Mouse (Mus musculus) ES-E14 (cell line): ENCODE results near the gene Mxra7. TPM values are rescaled to one million over a fixed set of nuclear protein-coding genes. Genes with fewer than 3 reads are reported as not detected.

ENCODE experiments used
- DNase-seq: peaks from one replicate; pipeline ENCODE4 v3.0.0-alpha.2; 2013; ENCODE audit warnings: low read depth, low spot score
- H3K27ac ChIP-seq: 2 replicates; pipeline ENCODE4 v1.5.1; 2012; ENCODE audit warnings: low read depth, mild to moderate bottlenecking, low read length, moderate library complexity, mixed read lengths; ENCODE audit not compliant: poor library complexity, insufficient read depth, severe bottlenecking
- H3K36me3 ChIP-seq: 2 replicates; pipeline ENCODE4 v1.6.1; 2012; ENCODE audit warnings: mild to moderate bottlenecking, low read length, moderate library complexity, mixed read lengths; ENCODE audit not compliant: control insufficient read depth, poor library complexity, insufficient read depth, severe bottlenecking
- H3K4me1 ChIP-seq, 2 experiments: fragments of 150-350 bp in 1 of 2; sonication (generic) in 1 of 2; 2 replicates each; pipeline ENCODE4 v1.6.1; 2012; ENCODE audit warnings: low read length in 2 of 2, mild to moderate bottlenecking in 1 of 2, mixed read lengths in 1 of 2; ENCODE audit not compliant: control insufficient read depth in 2 of 2, insufficient read depth in 2 of 2, poor library complexity in 1 of 2
- H3K4me3 ChIP-seq, 2 experiments: fragments of 150-350 bp in 1 of 2; sonication (generic) in 1 of 2; 2 replicates each; pipeline ENCODE4 v1.5.1; 2012; ENCODE audit warnings: low read length in 2 of 2, low read depth in 1 of 2, mild to moderate bottlenecking in 1 of 2, mixed read lengths in 1 of 2; ENCODE audit not compliant: insufficient read depth in 1 of 2, poor library complexity in 1 of 2, severe bottlenecking in 1 of 2
- H3K9ac ChIP-seq: 2 replicates; pipeline ENCODE4 v1.6.1; 2012; ENCODE audit warnings: low read depth, mild to moderate bottlenecking, low read length, mixed read lengths; ENCODE audit not compliant: poor library complexity, insufficient read depth, severe bottlenecking
- H3K9me3 ChIP-seq: fragments of 150-350 bp; sonication (generic); 2 replicates; pipeline ENCODE4 v1.6.1; 2012; ENCODE audit warnings: low read depth, mild to moderate bottlenecking, low read length; ENCODE audit not compliant: control insufficient read depth, insufficient read depth
- CHD2 ChIP-seq: IDR thresholded peaks from 2 replicates; pipeline ENCODE4 v1.6.1; 2014; ENCODE audit warnings: mild to moderate bottlenecking, low read depth, low read length, inconsistent platforms
- HCFC1 ChIP-seq: IDR thresholded peaks from 2 replicates; pipeline ENCODE4 v1.6.1; 2012; ENCODE audit warnings: low read length, inconsistent platforms, borderline replicate concordance; ENCODE audit not compliant: insufficient read depth
- MAFK ChIP-seq: IDR thresholded peaks from 2 replicates; pipeline ENCODE4 v1.6.1; 2014; ENCODE audit warnings: mild to moderate bottlenecking, low read depth, low read length, inconsistent platforms; ENCODE audit not compliant: insufficient read depth
- ZC3H11A ChIP-seq: IDR thresholded peaks from 2 replicates; pipeline ENCODE4 v1.6.1; 2012; ENCODE audit warnings: low read depth, mild to moderate bottlenecking, inconsistent platforms, low read length, borderline replicate concordance
- ZNF384 ChIP-seq: IDR thresholded peaks from 2 replicates; pipeline ENCODE4 v1.6.1; 2012; ENCODE audit warnings: low read depth, low read length, inconsistent platforms
- in situ Hi-C, 2 experiments: fragments of 600-800 bp; cut with MboI; formaldehyde crosslinking; loops; one replicate each; pipeline ENCODE4 v1.15.1; 2025; ENCODE audit warnings: low sequenced_read_pairs in 2 of 2, inconsistent platforms in 1 of 2; ENCODE audit not compliant: unreplicated experiment in 2 of 2
- total RNA-seq: library from RNA; depleted of rRNA; stranded (reverse); fragments of 300-350 nt; gene quantifications from 2 replicates; pipeline ENCODE4 v1.2.3, GENCODE M21; 2012; rRNA removed

The Mxra7 gene
- 5.8 and 9.4 TPM in 2 replicates for total RNA-seq

GRCm38 (mm10) chr11:116827534-116828165 is at the start of gene Mxra7:
Mxra7 (minus strand) TSS chr11:116828046.
- in situ Hi-C loops, result no loop called here
- H3K9ac ChIP-seq, result peak within 1 kb of the TSS; percentile 73
- no peak for DNase-seq
- H3K4me1 ChIP-seq, result peaks cover 0 to 15% of the 10 kb centered on the region in 2 experiments; a peak in 2 of 4 replicates
- no peaks in the 10 kb centered on the region for H3K36me3 ChIP-seq
- H3K9me3 ChIP-seq, result no peaks in the 10 kb centered on the region
- H3K4me3 ChIP-seq, result peak within 1 kb of the TSS; percentile 75 to 79
- no peak within 1 kb of the TSS for H3K27ac ChIP-seq
- no peak for TF ChIP-seq CHD2
- no peak for TF ChIP-seq ZC3H11A
- no peak for TF ChIP-seq HCFC1

GRCm38 (mm10) chr11:116873987-116874386 is 46.1 kb upstream of the Mxra7 start:
- H3K36me3 ChIP-seq, result peaks cover 4% of the 10 kb centered on the region; the same call in 1 of the 2 replicates
- no peaks in the 10 kb centered on the region for H3K9me3 ChIP-seq
- H3K4me3 ChIP-seq, result no peak overlapping the region
- H3K9ac ChIP-seq, result no peak overlapping the region
- TF ChIP-seq ZNF384 (no peak), CHD2 (no peak), MAFK (no peak), HCFC1 (no peak), ZC3H11A (no peak)
- H3K27ac ChIP-seq, result no peak overlapping the region
- in situ Hi-C loops, result no loop called here
- DNase-seq, result no peak
- H3K4me1 ChIP-seq, result peaks cover 0 to 2% of the 10 kb centered on the region in 2 experiments; a peak in 1 of 4 replicates

- no peak overlapping the region for H3K4me3 ChIP-seq
- H3K9me3 ChIP-seq, result no peaks in the 10 kb centered on the region
- H3K27ac ChIP-seq, result no peak overlapping the region
- in situ Hi-C loops, result no loop called here
- DNase-seq, result no peak
- peaks cover 4% of the 10 kb centered on the region; the same call in 1 of the 2 replicates for H3K36me3 ChIP-seq
- H3K4me1 ChIP-seq, result peaks cover 0 to 2% of the 10 kb centered on the region in 2 experiments; a peak in 1 of 4 replicates
- TF ChIP-seq ZNF384 (no peak), HCFC1 (no peak), CHD2 (no peak), ZC3H11A (no peak), MAFK (no peak)
- H3K9ac ChIP-seq, result no peak overlapping the region
Observed at GRCm38 (mm10) chr11:116871538-116871937, 43.7 kb upstream of the Mxra7 start.

- peaks cover 12% of the 10 kb centered on the region; the same call in 1 of the 2 replicates for H3K36me3 ChIP-seq
- no peak overlapping the region for H3K4me3 ChIP-seq
- no peak overlapping the region for H3K27ac ChIP-seq
- in situ Hi-C loops, result no loop called here
- TF ChIP-seq CHD2, result no peak
- no peak for TF ChIP-seq HCFC1
- TF ChIP-seq MAFK, result no peak
- no peak for TF ChIP-seq ZNF384
- TF ChIP-seq ZC3H11A, result no peak
- DNase-seq, result no peak
- no peak overlapping the region for H3K9ac ChIP-seq
- H3K9me3 ChIP-seq, result no peaks in the 10 kb centered on the region
- H3K4me1 ChIP-seq, result peaks cover 0 to 7% of the 10 kb centered on the region in 2 experiments; a peak in 2 of 4 replicates
Observed at GRCm38 (mm10) chr11:116869641-116870040, 41.8 kb upstream of the Mxra7 start.

GRCm38 (mm10) chr11:116869223-116869622 is 41.4 kb upstream of the Mxra7 start:
- Histone ChIP-seq H3K36me3 (peaks cover 12% of the 10 kb centered on the region; the same call in 1 of the 2 replicates), H3K27ac (no peak overlapping the region), H3K4me1 (peaks cover 0 to 9% of the 10 kb centered on the region in 2 experiments; a peak in 2 of 4 replicates), H3K9ac (no peak overlapping the region), H3K9me3 (no peaks in the 10 kb centered on the region), H3K4me3 (no peak overlapping the region)
- in situ Hi-C loops, result no loop called here
- DNase-seq, result no peak
- TF ChIP-seq MAFK (no peak), ZC3H11A (no peak)
